Mouse (Mus musculus) hindbrain, embryonic 16.5 days (tissue): ENCODE measurements around the gene Gm43064. TPM values are rescaled to one million over a fixed set of nuclear protein-coding genes. Genes with fewer than 3 reads are reported as not detected.
A peak's percentile ranks its signal among the peaks of the same experiment; 100 is the strongest.
"Not testable (repeated sequence)": the region's sequence is repeated elsewhere in the genome, so short reads cannot be mapped to it uniquely, and the experiment has no call there.

Source experiments
- ATAC-seq: fragments of 200-750 bp; cut with Nextera tagmentation; 2 replicates; pipeline ENCODE4 v1.8.0; 2017; ENCODE audit warnings: moderate TSS enrichment, moderate library complexity
- H3K27ac ChIP-seq: fragments of 300-500 bp; sonication (generic); 2 replicates; pipeline ENCODE4 v1.5.1; 2014; ENCODE audit warnings: low read depth, mild to moderate bottlenecking, control low read depth, low read length, moderate library complexity
- H3K27me3 ChIP-seq: fragments of 300-500 bp; sonication (generic); replicated peaks from 2 replicates; pipeline ENCODE4 v1.6.1; 2014; ENCODE audit warnings: low read length; ENCODE audit not compliant: control insufficient read depth, insufficient read depth
- H3K36me3 ChIP-seq: fragments of 300-500 bp; sonication (generic); 2 replicates; pipeline ENCODE4 v1.6.1; 2014; ENCODE audit warnings: mild to moderate bottlenecking, low read length, moderate library complexity, mixed read lengths; ENCODE audit not compliant: control insufficient read depth, insufficient read depth
- H3K4me1 ChIP-seq: fragments of 300-500 bp; sonication (generic); 2 replicates; pipeline ENCODE4 v1.6.1; 2014; ENCODE audit warnings: low read depth, low read length; ENCODE audit not compliant: control insufficient read depth, insufficient read depth
- H3K4me2 ChIP-seq: fragments of 300-500 bp; sonication (generic); 2 replicates; pipeline ENCODE4 v1.6.1; 2014; ENCODE audit warnings: mild to moderate bottlenecking, low read length, control low read depth, moderate library complexity
- H3K4me3 ChIP-seq: fragments of 300-500 bp; sonication (generic); 2 replicates; pipeline ENCODE4 v1.5.1; 2014; ENCODE audit warnings: mild to moderate bottlenecking, low read length, control low read depth, moderate library complexity
- H3K9ac ChIP-seq: fragments of 300-500 bp; sonication (generic); 2 replicates; pipeline ENCODE4 v1.6.1; 2014; ENCODE audit warnings: low read depth, mild to moderate bottlenecking, control low read depth, low read length, moderate library complexity
- H3K9me3 ChIP-seq: fragments of 300-500 bp; sonication (generic); 2 replicates; pipeline ENCODE4 v1.6.1; 2014; ENCODE audit warnings: mild to moderate bottlenecking, low read length, moderate library complexity; ENCODE audit not compliant: control insufficient read depth
- WGBS: fragments of 180-500 bp; shearing (Covaris S2); extraction: QIAGEN DNeasy Blood & Tissue Kit; methylation state at CpG from one replicate; pipeline ENCODE4 v1.1.7; 2014; 5-methylcytosine and 5-hydroxymethylcytosine counted together
- polyA plus RNA-seq: library from polyadenylated mRNA; unstranded; fragments of >200 nt; fragmentation: Nextera tagmentation; extraction: Ambion mirVana; gene quantifications from 2 replicates; pipeline ENCODE4 v1.2.1, GENCODE M21; 2015

Gm43064 gene
- polyA plus RNA-seq, 1 experiment from 2014 or later: 0.24 TPM

DNA sequence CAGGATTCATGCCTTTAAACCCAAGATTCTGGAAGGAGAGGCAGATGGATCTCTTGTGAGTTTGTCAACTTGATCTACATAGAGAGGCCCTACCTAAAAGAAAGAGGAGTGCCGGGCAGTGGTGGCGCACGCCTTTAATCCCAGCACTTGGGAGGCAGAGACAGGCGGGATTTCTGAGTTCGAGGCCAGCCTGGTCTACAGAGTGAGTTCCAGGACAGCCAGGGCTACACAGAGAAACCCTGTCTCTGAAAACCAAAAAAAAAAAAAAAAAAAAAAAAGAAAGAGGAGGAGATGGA, 17.3 kb upstream of the Gm43064 start:
- ATAC-seq, H3K4me3 ChIP-seq, H3K27me3 ChIP-seq, H3K9ac ChIP-seq, H3K9me3 ChIP-seq, H3K36me3 ChIP-seq: not testable (repeated sequence)
- WGBS: 85% methylated on average over 5 of the region's 5 CpGs
- Histone ChIP-seq H3K27ac (peak overlapping the region; percentile 94; the same call in 1 of the 2 replicates), H3K4me1 (peaks cover 16% of the 10 kb centered on the region), H3K4me2 (peak overlapping the region; percentile 66; the same call in 1 of the 2 replicates)

DNA sequence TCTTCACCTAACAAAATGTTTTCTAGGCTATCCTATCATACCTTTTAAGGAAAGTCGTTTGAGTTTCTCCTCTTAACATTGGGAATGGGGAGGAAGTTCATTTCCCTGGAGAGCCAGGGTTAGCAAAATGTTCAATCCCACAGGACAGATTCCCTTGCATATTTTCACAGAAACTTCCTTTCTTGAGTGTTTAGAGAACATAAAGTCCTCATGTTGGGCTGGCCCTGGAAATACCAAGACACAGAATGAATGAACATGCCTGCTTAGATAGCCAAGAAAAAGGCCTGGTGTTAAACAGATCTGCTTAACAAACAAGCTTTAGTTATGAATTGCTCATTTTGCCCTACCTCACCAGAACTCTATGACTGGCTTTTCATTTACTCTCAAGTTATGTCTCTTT, 16.8 kb upstream of the Gm43064 start:
- no peak for ATAC-seq
- no peaks in the 10 kb centered on the region for H3K36me3 ChIP-seq
- peaks cover 16% of the 10 kb centered on the region for H3K4me1 ChIP-seq
- 82% methylated on average over 1 of the region's 1 CpGs for WGBS
- H3K4me2 ChIP-seq: no peak overlapping the region
- H3K9me3 ChIP-seq: no peaks in the 10 kb centered on the region
- H3K27me3 ChIP-seq: no peaks in the 10 kb centered on the region
- no peak overlapping the region for H3K9ac ChIP-seq
- H3K27ac ChIP-seq: no peak overlapping the region
- H3K4me3 ChIP-seq: no peak overlapping the region

GRCm38 (mm10) chr3:103796389-103796788, 13.0 kb upstream of the Gm43064 start:
- no peaks in the 10 kb centered on the region for H3K36me3 ChIP-seq
- no peak overlapping the region for H3K4me3 ChIP-seq
- 68% methylated on average over 2 of the region's 2 CpGs for WGBS
- H3K27me3 ChIP-seq: no peaks in the 10 kb centered on the region
- no peaks in the 10 kb centered on the region for H3K9me3 ChIP-seq
- no peak overlapping the region for H3K4me2 ChIP-seq
- 0 out of 2 replicates have a peak, but pooled peaks cover 3% of the 10 kb centered on the region for H3K4me1 ChIP-seq
- H3K9ac ChIP-seq: no peak overlapping the region
- no peak overlapping the region for H3K27ac ChIP-seq
- ATAC-seq: no peak

- ATAC-seq: no peak
- Histone ChIP-seq H3K4me1 (no peaks in the 10 kb centered on the region), H3K9me3 (no peaks in the 10 kb centered on the region), H3K36me3 (peaks cover 12% of the 10 kb centered on the region), H3K4me3 (no peak overlapping the region), H3K9ac (no peak overlapping the region), H3K4me2 (no peak overlapping the region), H3K27me3 (no peaks in the 10 kb centered on the region), H3K27ac (no peak overlapping the region)
- 89% methylated on average over 2 of the region's 2 CpGs for WGBS
These were observed 9.9 kb upstream of the Gm43064 start for GRCm38 (mm10) chr3:103799507-103799906.

GRCm38 (mm10) chr3:103801631-103802531, 7.5 kb upstream of the Gm43064 start:
- Histone ChIP-seq H3K4me1 (no peaks in the 10 kb centered on the region), H3K9ac (no peak overlapping the region), H3K9me3 (no peaks in the 10 kb centered on the region), H3K27me3 (no peaks in the 10 kb centered on the region), H3K4me2 (no peak overlapping the region), H3K27ac (peak overlapping the region; percentile 40), H3K36me3 (peaks cover 12% of the 10 kb centered on the region), H3K4me3 (no peak overlapping the region)
- peak; percentile 76; the same call in 1 of the 2 replicates for ATAC-seq
- 73% methylated on average over 10 of the region's 10 CpGs for WGBS

DNA sequence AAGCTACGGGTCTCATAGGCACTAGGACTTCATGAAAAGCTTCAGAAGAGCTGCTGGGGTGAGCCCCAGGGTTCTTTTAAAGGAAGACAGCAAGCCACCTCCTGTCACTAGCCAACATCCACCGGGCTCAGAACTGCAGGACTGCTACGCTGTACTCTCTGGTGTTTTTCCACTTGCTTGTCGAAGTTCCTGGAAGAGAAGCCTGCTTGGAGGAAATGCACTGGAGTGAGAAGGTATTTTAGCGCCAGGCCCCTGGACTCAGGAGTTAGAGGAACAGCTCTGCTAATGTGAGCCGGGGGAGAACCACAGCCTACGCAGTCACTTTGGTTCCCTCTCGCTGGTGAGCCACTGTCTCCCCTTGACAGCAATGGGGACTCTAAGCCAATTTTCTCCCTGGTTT, 6.5 kb upstream of the Gm43064 start:
- peaks cover 2% of the 10 kb centered on the region for H3K4me1 ChIP-seq
- peaks cover 12% of the 10 kb centered on the region for H3K36me3 ChIP-seq
- no peak overlapping the region for H3K4me3 ChIP-seq
- WGBS: 90% methylated on average over 8 of the region's 8 CpGs
- no peak overlapping the region for H3K9ac ChIP-seq
- no peak overlapping the region for H3K4me2 ChIP-seq
- no peaks in the 10 kb centered on the region for H3K9me3 ChIP-seq
- no peak for ATAC-seq
- no peaks in the 10 kb centered on the region for H3K27me3 ChIP-seq
- H3K27ac ChIP-seq: no peak overlapping the region

GRCm38 (mm10) chr3:103805671-103806070, 3.7 kb upstream of the Gm43064 start:
- 91% methylated on average over 1 of the region's 1 CpGs for WGBS
- no peak for ATAC-seq

GRCm38 (mm10) chr3:103809799-103810150, 402 bp downstream of the Gm43064 start:
- peak overlapping the region; percentile 71 for H3K4me2 ChIP-seq
- no peaks in the 10 kb centered on the region for H3K9me3 ChIP-seq
- 1% methylated on average over 14 of the region's 14 CpGs for WGBS
- H3K4me1 ChIP-seq: peaks cover 13% of the 10 kb centered on the region
- 0 out of 2 replicates have a peak, but pooled peaks cover 6% of the 10 kb centered on the region for H3K36me3 ChIP-seq
- peak overlapping the region; percentile 93 for H3K27ac ChIP-seq
- H3K27me3 ChIP-seq: no peaks in the 10 kb centered on the region
- peak overlapping the region; percentile 81 for H3K9ac ChIP-seq
- peak; percentile 69 for ATAC-seq
- peak overlapping the region; percentile 75 for H3K4me3 ChIP-seq

More at GRCm38 (mm10) chr3:103805671-103806070, 3.7 kb upstream of the Gm43064 start:
- Histone ChIP-seq H3K27me3 (no peaks in the 10 kb centered on the region), H3K4me2 (no peak overlapping the region), H3K9ac (no peak overlapping the region), H3K9me3 (no peaks in the 10 kb centered on the region), H3K36me3 (peaks cover 12% of the 10 kb centered on the region), H3K4me1 (peaks cover 13% of the 10 kb centered on the region), H3K4me3 (no peak overlapping the region), H3K27ac (no peak overlapping the region)

DNA sequence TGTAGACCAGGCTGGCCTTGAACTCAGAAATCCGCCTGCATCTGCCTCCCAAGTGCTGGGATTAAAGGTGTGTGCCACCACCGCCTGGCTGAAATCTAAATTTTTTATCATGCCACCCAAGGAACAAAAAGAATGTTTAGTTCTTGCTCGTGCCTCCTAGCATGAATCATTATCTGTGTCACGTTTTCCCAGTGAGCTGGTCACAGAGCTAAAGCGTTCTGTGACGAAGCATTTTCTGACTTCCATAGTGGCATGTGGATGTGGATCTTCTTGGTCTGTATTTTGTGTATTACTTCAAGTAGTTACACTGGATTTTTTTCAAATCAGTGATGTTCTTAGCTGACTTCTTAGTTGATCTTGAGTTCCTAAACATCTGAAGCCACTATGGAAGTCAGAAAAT, 1.6 kb downstream of the Gm43064 start:
- H3K27ac ChIP-seq: no peak overlapping the region
- ATAC-seq: no peak
- 87% methylated on average over 6 of the region's 6 CpGs for WGBS

More for the DNA sequence above, 1.6 kb downstream of the Gm43064 start:
- no peaks in the 10 kb centered on the region for H3K27me3 ChIP-seq
- no peak overlapping the region for H3K4me2 ChIP-seq
- no peaks in the 10 kb centered on the region for H3K9me3 ChIP-seq
- peaks cover 11% of the 10 kb centered on the region; the same call in 1 of the 2 replicates for H3K36me3 ChIP-seq
- peaks cover 13% of the 10 kb centered on the region for H3K4me1 ChIP-seq
- no peak overlapping the region for H3K9ac ChIP-seq
- no peak overlapping the region for H3K4me3 ChIP-seq
